Mouse (Mus musculus) heart, embryonic 11.5 days (tissue): Measurements from ENCODE around the gene Stoml2. TPM values are rescaled to one million over a fixed set of nuclear protein-coding genes. Genes with fewer than 3 reads are reported as not detected.

Experiments used
- polyA plus RNA-seq: library from polyadenylated mRNA; unstranded; fragments of >200 nt; fragmentation: Nextera tagmentation; extraction: Ambion mirVana; gene quantifications from 2 replicates; pipeline ENCODE4 v1.2.1, GENCODE M21; 2014

The Stoml2 gene
- polyA plus RNA-seq, 1 experiment from 2014 or later: 255 TPM

Other genes with a start within 250 kb of the Stoml2 start
- not detected in 2 replicates for gene Fam205a1, start 177.8 kb downstream of the Stoml2 start, polyA plus RNA-seq
- gene Gm12394, start 174.9 kb downstream of the Stoml2 start, polyA plus RNA-seq: 0.13 TPM in 1 of 2 replicates, not detected in the other
- 0.46 TPM in 1 of 2 replicates, not detected in the other for gene Fam205c, start 157.5 kb downstream of the Stoml2 start, polyA plus RNA-seq
- gene Phf24, start 115.0 kb downstream of the Stoml2 start, polyA plus RNA-seq: 1.9 and 2.4 TPM in 2 replicates
- gene Dnajb5, start 81.9 kb downstream of the Stoml2 start, polyA plus RNA-seq: 11.8 and 12.9 TPM in 2 replicates
- 0.36 and 0.69 TPM in 2 replicates for gene 1700022I11Rik, start 62.1 kb downstream of the Stoml2 start, polyA plus RNA-seq
- gene Vcp, start 31.2 kb downstream of the Stoml2 start, polyA plus RNA-seq: 472 and 544 TPM in 2 replicates
- gene Fancg, start 21.2 kb downstream of the Stoml2 start, polyA plus RNA-seq: 11.0 and 11.5 TPM in 2 replicates
- 13.2 and 13.6 TPM in 2 replicates for gene Pigo, start 5.9 kb downstream of the Stoml2 start, polyA plus RNA-seq
- gene Fam214b, start 14.5 kb upstream of the Stoml2 start, polyA plus RNA-seq: 10.8 and 11.4 TPM in 2 replicates
- 9.3 TPM in 2 replicates for gene Unc13b, start 27.2 kb upstream of the Stoml2 start, polyA plus RNA-seq
- gene Atp8b5, start 235.4 kb upstream of the Stoml2 start, polyA plus RNA-seq: 0.27 TPM in 1 of 2 replicates, not detected in the other